Mouse (Mus musculus): ENCODE results near the gene Cpeb3.

Cpeb3 gene

DNA sequence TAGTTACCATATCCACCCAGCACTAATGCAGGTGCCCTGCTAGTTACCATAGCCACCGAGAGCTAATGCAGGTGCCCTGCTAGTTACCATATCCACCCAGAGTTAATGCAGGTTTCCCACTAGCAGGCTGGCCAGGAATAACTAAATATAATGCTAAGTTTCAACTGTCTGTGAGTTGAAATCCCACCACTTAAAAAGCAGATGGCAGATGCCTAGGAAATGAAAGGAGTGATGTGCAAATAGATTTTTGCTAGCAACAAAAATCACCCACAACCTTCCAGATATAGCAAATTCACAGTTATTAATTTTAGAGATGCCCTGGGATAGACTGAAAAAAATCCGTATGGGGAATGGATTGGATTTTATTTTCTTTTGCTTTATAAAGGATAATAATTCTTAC is 176.0 kb downstream of the Cpeb3 start:
- DNase-seq (ENCODE audit: low spot score in 2 of 2), result no peak

GRCm38 (mm10) chr19:37031446-37031845 is 177.0 kb downstream of the Cpeb3 start:
- no peak for DNase-seq (ENCODE audit: low spot score in 2 of 2)

GRCm38 (mm10) chr19:37029771-37030170 is 178.6 kb downstream of the Cpeb3 start:
- DNase-seq (ENCODE audit: low spot score in 2 of 2), result no peak

DNA sequence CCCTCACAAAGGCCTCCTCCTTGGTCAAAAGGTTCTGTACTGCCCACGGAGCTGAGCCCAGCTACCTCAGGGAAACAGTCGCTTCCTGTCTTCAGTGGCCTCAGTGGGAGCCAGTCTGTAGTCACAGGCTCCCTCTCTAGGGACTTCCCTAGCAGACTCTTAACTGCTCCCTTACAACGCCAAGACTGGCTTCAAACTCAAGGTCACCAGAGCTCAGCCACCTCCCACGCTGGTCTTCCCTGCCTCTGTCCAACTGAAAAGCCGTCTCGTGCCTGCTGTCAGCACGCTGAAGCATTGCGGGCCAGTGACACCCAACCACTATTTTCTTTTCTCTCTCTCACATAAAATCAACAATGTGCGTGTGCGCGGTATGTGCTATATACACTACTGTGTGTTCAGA is 182.0 kb downstream of the Cpeb3 start:
- no peak for DNase-seq (ENCODE audit: low spot score in 2 of 2)

GRCm38 (mm10) chr19:37025839-37026319 is 182.5 kb downstream of the Cpeb3 start:
- DNase-seq (ENCODE audit: low spot score in 2 of 2), result peak in 1 of 2 experiments; percentile 49

DNA sequence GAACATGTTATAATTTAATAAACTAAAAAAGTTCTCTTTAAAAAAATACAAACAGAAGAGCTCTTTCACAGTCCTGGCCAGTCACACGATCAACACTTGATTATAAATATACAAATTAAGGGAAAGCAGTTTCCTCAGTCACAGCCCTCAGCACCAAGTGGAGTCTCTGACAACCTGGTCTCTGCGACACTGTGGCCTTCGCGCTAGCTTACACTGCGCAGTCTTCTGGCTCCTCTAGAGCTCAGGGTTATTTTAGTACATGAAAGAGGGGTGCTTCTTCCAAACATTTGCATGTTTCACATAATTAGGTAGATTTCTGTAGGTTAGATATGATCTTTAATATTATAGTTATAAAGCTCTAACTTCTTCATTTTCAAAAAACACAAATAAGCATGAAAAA is 186.3 kb downstream of the Cpeb3 start:
- no peak for DNase-seq (ENCODE audit: low spot score in 2 of 2)

DNA sequence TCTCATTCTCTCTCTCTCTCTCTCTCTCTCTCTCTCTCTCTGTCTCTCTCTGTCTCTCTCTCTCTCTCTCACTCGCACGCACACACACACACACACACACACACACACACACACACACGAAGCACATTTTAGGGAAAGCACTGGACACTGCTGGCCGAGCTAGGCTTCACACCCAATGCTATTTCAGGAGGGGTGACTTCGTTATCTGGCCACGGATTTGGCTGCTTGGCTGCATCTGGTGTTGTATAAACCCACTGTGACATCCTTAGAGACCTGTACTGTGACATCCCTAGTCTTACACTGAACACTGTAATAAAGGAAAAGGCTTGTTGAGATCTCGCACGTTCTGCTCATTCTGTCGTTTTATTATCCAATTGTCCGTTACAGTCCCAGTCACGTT is 187.4 kb downstream of the Cpeb3 start:
- no peak for DNase-seq (ENCODE audit: low spot score in 2 of 2)

GRCm38 (mm10) chr19:37020531-37020930 is 187.9 kb downstream of the Cpeb3 start:
- no peak for DNase-seq (ENCODE audit: low spot score in 2 of 2)

GRCm38 (mm10) chr19:37018931-37019330 is 189.5 kb downstream of the Cpeb3 start:
- DNase-seq (ENCODE audit: low spot score in 2 of 2), result no peak

GRCm38 (mm10) chr19:37018411-37018810 is 190.0 kb downstream of the Cpeb3 start:
- DNase-seq (ENCODE audit: low spot score in 2 of 2), result peak in 1 of 2 experiments; percentile 46

DNA sequence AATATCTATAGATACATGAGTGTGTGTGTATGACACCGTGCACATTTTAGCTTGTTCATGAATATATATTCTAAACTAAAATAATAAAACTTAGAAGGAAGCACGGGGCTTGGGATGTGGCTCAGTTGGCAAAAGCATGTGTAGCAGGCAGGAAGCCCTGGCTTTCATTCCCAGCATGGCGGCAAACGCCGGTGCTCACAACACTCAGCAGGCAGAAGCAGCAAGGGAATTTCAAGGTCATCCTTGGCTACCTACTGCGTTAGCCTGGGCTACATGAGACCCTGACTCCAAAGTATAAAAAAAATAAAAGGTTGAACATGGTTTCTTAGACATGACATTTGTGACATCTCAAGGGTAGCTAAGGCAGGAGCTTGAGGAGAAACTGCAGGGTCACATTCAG is 191.5 kb downstream of the Cpeb3 start:
- no peak for DNase-seq (ENCODE audit: low spot score in 2 of 2)

- no peak for DNase-seq (ENCODE audit: low spot score in 2 of 2)
Observed at GRCm38 (mm10) chr19:37014173-37014939, 194.0 kb downstream of the Cpeb3 start.

DNA sequence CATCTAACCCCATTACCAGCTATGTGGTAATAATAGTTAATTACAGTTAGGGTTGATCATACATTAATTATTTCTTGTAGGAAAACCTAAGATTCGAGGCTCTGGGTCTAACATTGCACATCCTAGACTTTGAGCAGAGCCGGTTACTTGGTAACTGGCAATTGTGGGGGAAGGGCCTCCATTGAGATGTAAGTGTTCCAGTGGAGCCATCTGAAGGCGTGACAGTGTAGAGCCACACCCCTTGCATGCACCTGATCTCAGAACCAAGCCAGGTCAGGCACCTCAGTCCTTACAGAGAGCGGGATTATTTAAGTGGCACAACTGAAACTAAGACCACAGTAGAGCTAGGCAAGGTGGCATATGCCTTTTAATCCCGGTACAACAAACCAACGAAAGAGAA is 194.9 kb downstream of the Cpeb3 start:
- no peak for DNase-seq (ENCODE audit: low spot score in 2 of 2)

- no peak for DNase-seq (ENCODE audit: low spot score in 2 of 2)
Observed at GRCm38 (mm10) chr19:37009878-37010281, 198.5 kb downstream of the Cpeb3 start.

DNA sequence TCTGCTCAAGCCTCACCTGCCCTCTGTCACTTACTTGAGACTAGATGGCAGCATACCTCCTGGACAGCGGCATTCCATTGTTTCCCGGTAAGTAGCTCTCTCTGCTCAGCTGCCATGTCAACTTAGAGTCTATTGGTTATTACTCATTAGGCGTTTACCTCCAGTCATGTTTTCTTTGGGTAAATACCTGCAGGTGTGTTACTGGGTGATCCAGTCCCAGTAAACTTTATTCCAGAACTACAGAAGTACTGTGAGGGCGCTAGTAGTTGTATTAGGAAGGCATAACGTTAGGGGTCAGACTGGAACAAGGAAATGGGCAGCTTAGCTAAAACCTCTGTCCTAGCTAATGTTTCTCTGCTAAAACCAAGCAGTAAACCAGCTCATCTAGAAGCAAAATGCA is 203.8 kb downstream of the Cpeb3 start:
- no peak for DNase-seq (ENCODE audit: low spot score in 2 of 2)

Data from left cerebral cortex, adult 9 months (tissue).